Mouse (Mus musculus): ENCODE results near the gene Gabrg3.

- TF ChIP-seq CTCF (IDR thresholded peaks at IDR 0.05; ENCODE audit: control insufficient read depth, insufficient read depth, insufficient read length) = no peak
- TF ChIP-seq MAX (IDR thresholded peaks at IDR 0.05) = no peak
These were observed 93.4 kb downstream of the Gabrg3 start for GRCm38 (mm10) chr7:57293564-57293963.

Data from C2C12 (cell line).